Mouse (Mus musculus): ENCODE measurements around the gene Wnt8b.
"Not testable (repeated sequence)": the region's sequence is repeated elsewhere in the genome, so short reads cannot be mapped to it uniquely, and the experiment has no call there.

Wnt8b gene

GRCm38 (mm10) chr19:44493128-44493527 is at the start of gene Wnt8b:
Wnt8b (plus strand) TSS chr19:44493472.
- DNase-seq (ENCODE audit: low spot score), result no peak

- DNase-seq (ENCODE audit: low spot score), result no peak
Observed at GRCm38 (mm10) chr19:44445755-44446154, 47.5 kb upstream of the Wnt8b start.

GRCm38 (mm10) chr19:44447927-44448326 is 45.3 kb upstream of the Wnt8b start:
- DNase-seq (ENCODE audit: low spot score), result no peak

- DNase-seq (ENCODE audit: low spot score), result no peak
Observed at GRCm38 (mm10) chr19:44454862-44455261, 38.4 kb upstream of the Wnt8b start.

- DNase-seq (ENCODE audit: low spot score), result no peak
Observed at GRCm38 (mm10) chr19:44455356-44455755, 37.9 kb upstream of the Wnt8b start.

DNA sequence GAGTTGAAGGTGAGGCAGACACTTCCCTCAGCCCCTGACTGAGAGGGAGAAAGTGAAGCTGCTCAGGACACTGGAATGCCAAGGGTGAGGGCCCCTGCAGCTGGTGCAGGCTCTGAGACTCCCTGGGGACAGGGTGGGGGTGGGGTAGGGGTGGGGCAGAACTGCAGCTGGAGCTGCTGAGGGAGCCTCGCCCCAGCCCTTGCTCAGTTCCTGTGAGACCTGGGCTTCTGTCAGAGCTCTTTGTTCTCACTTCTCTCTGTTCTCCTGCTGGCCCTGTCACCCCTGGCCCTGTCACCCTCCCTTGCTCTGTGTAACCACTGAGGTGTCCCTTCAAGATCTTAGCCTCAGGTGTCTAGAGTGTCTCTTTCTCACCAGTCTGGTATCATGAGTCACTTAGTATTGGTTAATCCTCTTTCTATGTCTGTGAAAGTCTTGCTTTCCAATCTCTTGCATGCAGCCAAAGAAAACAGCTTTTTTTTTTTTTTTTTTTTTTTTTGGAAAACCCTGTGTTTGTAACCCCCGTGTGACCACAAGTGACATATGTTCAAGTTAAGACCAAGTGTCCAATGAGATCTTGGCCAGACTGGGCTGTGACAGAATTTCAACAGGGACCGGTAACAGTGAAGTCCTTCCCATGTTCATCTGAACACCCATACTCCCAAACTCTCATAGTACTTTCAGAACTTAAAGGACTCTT is 35.8 kb upstream of the Wnt8b start:
- no peak for DNase-seq (ENCODE audit: low spot score)

DNA sequence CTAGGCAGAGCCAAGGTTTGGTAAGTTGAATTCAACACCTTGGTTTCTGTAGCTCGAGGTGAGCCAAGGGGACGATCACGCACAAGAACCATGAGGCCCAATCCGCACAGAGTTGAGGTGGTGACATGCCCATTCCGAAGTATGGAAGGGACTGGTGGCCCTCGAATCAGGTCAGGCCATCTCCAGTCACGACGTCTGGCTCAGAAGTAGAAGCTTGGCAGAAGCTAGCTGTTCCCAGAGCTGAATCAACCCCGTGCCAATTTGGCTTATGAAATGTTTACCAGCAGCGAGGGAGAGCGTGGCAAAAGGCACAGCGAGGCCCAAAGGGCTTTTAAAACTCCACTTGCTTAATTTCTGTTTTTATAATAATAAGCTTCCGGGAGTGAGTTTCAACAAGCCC is 34.6 kb upstream of the Wnt8b start:
- no peak for DNase-seq (ENCODE audit: low spot score)

DNA sequence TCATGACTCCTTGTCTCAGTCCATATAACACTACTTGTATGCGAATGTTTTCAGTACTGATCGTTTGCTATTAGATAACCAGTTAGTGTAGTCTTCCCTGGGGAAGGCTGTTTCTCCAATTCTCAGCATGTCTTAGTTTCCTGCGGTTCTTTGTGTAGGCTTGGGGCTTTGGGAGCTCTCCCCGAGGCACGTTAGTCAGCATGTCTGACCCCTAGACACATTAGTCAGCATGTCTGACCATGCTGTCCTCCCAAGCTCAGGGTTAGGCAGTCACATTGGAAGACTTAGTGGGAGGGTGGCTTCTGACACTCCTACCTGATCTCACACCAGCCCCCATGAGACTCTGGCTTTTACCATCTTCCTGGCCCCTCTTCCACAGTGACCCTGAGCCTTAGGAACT is 32.8 kb upstream of the Wnt8b start:
- no peak for DNase-seq (ENCODE audit: low spot score)

- DNase-seq (ENCODE audit: low spot score), result no peak
Observed at GRCm38 (mm10) chr19:44461500-44461899, 31.8 kb upstream of the Wnt8b start.

DNA sequence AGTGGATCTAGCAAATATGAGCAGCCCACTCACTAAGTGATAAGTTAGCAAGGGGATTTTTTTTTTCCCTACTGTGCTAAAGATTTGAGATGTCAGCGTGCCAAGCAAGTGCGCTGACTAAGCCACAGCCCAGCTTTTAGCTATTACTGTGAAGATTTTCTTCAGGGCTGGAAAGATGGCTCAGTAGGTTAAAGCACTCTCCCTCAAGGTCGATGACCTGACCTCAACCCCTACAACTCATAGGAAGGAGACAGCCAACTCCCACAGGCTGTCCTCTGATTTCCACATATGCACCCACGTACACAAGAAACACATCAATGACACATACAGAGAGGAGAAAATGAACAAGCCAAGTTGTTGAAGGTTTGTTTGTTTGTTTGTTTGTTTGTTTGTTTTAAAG is 31.1 kb upstream of the Wnt8b start:
- no peak for DNase-seq (ENCODE audit: low spot score)

- not testable (repeated sequence) for DNase-seq (ENCODE audit: low spot score)
Observed at GRCm38 (mm10) chr19:44465960-44466525, 27.2 kb upstream of the Wnt8b start.

- DNase-seq (ENCODE audit: low spot score), result peak; percentile 65
Observed at GRCm38 (mm10) chr19:44474158-44474557, 19.1 kb upstream of the Wnt8b start.

- DNase-seq (ENCODE audit: low spot score), result no peak
Observed at GRCm38 (mm10) chr19:44475268-44475667, 18.0 kb upstream of the Wnt8b start.

GRCm38 (mm10) chr19:44476541-44476940 is 16.7 kb upstream of the Wnt8b start:
- DNase-seq (ENCODE audit: low spot score), result no peak

DNA sequence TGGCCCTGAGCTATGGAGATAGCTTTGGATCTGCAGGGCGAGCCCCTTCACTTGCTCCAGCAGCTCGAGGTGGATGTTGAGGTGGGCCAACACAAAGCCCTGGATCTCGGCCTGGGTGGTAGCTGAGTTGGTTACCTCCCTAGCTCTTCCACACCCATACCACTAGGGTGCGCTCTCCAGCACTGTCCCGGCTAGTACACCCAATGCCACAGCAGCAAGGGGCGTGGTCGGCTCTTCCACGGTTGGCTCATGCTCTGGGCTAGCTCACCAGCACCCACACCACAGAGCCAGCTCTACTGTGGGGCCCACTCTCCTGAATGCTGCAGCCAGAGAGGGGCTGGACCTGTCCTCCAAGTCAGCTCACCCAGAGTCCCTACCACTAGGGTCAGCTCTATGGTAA is 6.0 kb upstream of the Wnt8b start:
- peak; percentile 19 for DNase-seq (ENCODE audit: low spot score)

DNA sequence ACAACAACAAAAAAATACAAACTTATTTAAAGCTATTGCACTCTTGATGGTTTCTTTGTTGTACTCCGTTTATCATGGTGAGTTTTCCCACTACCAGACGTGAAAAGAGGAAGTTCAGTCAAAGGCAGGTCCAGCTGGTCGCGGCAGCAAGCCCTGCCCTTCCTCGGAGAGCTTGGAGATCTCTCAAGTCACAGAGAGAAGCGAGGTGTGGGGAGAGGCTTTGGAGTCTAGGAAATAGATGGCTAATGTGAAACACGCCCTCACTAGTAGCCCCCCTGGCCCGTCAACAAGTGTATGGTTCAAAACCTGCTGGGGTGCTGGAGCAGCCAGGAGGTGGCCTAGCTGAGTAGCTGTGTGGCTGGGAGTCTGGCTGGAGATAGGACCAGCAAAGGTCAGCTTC is 3.2 kb downstream of the Wnt8b start:
- no peak for DNase-seq (ENCODE audit: low spot score)

DNA sequence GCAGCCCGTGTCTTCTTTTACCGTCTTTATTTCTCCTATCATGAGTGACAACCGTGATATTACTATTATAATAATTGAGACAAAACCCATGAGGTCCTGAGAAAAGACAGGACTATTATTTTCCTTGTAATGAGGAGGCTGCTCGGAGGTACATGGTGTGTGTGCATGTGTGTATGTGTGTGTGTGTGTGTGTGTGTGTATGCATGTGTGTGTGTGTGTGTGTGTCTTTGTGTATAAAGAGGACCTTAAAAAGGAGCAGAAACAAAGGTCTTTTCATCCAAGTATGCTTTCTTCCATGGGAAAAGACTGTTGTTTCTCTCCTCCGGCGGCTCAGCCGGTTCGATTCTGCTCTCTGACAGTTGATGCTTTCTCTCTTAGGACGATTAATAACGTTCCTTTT is 3.7 kb downstream of the Wnt8b start:
- no peak for DNase-seq (ENCODE audit: low spot score)

DNA sequence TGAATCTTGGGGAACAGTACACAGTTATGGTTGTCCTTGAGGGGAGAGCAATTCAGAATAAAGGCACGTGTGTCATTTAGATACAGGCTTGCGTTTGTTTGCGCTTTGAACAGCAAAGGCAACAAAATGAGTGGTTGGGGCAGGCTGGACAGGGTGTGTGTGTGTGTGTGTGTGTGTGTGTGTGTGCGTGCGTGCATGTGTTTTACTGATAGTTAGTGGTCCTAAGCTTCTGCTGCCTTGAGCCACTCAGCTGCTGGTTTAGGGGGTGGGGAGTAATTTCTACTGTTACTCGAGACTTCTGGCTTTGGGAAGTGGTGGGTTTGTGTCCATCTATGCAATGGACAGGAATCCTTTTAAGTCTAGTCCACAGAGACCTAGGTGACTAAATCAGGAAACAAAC is 5.7 kb downstream of the Wnt8b start:
- DNase-seq (ENCODE audit: low spot score), result no peak

DNA sequence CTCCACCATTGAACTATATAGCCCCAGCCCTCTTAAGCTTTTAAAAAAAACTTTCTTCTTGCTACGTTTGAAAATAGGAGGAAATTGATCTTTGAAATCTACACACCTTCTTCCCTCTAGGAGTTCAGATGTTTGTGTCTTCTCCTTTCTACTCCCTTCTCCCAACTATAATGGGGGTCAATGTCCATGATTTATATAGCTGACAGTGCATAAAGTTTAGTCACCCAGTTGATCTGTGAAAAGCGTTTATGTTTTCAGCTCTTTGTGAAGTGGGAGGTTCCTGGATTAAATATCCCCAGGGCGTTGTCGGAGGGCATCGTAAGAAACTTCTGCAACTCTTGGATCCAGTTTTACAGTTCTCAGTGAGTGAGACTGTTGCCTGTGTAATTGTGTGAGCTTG is 7.0 kb downstream of the Wnt8b start:
- no peak for DNase-seq (ENCODE audit: low spot score)

GRCm38 (mm10) chr19:44501925-44502324 is 8.7 kb downstream of the Wnt8b start:
- DNase-seq (ENCODE audit: low spot score), result no peak

GRCm38 (mm10) chr19:44502741-44503140 is 9.5 kb downstream of the Wnt8b start:
- DNase-seq (ENCODE audit: low spot score), result no peak

DNA sequence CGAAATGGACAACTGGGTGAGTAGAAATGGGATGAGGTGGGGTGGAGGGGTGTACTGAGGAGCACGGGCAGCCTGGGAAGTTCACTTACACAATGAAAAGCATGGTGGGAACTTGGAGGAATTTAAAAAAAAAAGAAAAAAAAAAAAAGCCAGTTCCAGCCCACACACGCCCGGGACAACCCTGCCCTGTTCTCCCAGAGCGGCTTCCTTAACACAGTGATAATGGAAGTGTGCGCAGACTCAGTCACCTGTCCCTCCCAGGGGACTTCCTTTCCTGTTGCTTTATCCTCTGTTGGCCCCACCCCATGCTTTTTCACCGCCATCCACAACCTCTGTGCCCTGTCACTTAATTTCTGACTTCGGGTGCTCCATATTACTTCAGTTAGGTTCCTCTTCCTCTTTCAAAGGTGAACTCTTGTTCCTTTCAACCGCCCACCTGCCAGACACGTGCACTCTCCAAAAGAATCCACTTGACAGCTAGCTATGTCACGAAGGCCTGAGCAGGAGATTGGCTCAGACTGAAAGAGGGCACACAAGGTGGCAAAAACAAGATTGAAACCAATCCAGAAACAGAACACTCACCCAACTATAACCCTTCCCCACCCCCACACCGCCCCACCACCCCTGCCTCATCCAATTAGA is 17.4 kb downstream of the Wnt8b start:
- no peak for DNase-seq (ENCODE audit: low spot score)

GRCm38 (mm10) chr19:44511451-44512231 is 18.4 kb downstream of the Wnt8b start:
- no peak for DNase-seq (ENCODE audit: low spot score)
